Mouse (Mus musculus): ENCODE measurements around the gene Mrfap1. TPM values are rescaled to one million over a fixed set of nuclear protein-coding genes. Genes with fewer than 3 reads are reported as not detected.

The Mrfap1 gene
- total RNA-seq, 2 experiments from 2014 or later: 409 to 435 TPM

- intact Hi-C loops (cut with DNase I): no loop called here
- no peak for TF ChIP-seq CTCF (IDR thresholded peaks at IDR 0.05)
- no peak overlapping the region for H3K27ac ChIP-seq
- H3K4me3 ChIP-seq: no peak overlapping the region
- no peak for DNase-seq (ENCODE audit: extremely low spot score in 1 of 2, low spot score in 2 of 2)
Measured at GRCm38 (mm10) chr5:36778901-36779300, 17.7 kb downstream of the Mrfap1 start.

GRCm38 (mm10) chr5:36777186-36777585, 19.4 kb downstream of the Mrfap1 start:
- intact Hi-C loops (cut with DNase I): no loop called here
- no peak for TF ChIP-seq CTCF (IDR thresholded peaks at IDR 0.05)
- no peak overlapping the region for H3K27ac ChIP-seq
- DNase-seq (ENCODE audit: extremely low spot score in 1 of 2, low spot score in 2 of 2): no peak
- no peak overlapping the region for H3K4me3 ChIP-seq

- no peak for TF ChIP-seq CTCF (IDR thresholded peaks at IDR 0.05)
- DNase-seq (ENCODE audit: extremely low spot score in 1 of 2, low spot score in 2 of 2): no peak
- Histone ChIP-seq H3K4me3 (no peak overlapping the region), H3K27ac (no peak overlapping the region)
- intact Hi-C loops (cut with DNase I): no loop called here
Measured at GRCm38 (mm10) chr5:36776021-36776575, 20.5 kb downstream of the Mrfap1 start.

GRCm38 (mm10) chr5:36775317-36775716, 21.3 kb downstream of the Mrfap1 start:
- no peak for DNase-seq (ENCODE audit: extremely low spot score in 1 of 2, low spot score in 2 of 2)
- intact Hi-C loops (cut with DNase I): no loop called here
- no peak overlapping the region for H3K27ac ChIP-seq
- H3K4me3 ChIP-seq: no peak overlapping the region
- TF ChIP-seq CTCF (IDR thresholded peaks at IDR 0.05): no peak

GRCm38 (mm10) chr5:36772586-36772985, 24.0 kb downstream of the Mrfap1 start:
- Histone ChIP-seq H3K27ac (no peak overlapping the region), H3K4me3 (no peak overlapping the region)
- DNase-seq (ENCODE audit: extremely low spot score in 1 of 2, low spot score in 2 of 2): no peak
- no peak for TF ChIP-seq CTCF (IDR thresholded peaks at IDR 0.05)
- intact Hi-C loops (cut with DNase I): no loop called here

- Histone ChIP-seq H3K4me3 (no peak overlapping the region), H3K27ac (no peak overlapping the region)
- intact Hi-C loops (cut with DNase I): no loop called here
- no peak for DNase-seq (ENCODE audit: extremely low spot score in 1 of 2, low spot score in 2 of 2)
- TF ChIP-seq CTCF (IDR thresholded peaks at IDR 0.05): no peak
Measured at GRCm38 (mm10) chr5:36769603-36770002, 27.0 kb downstream of the Mrfap1 start.

- no peak for DNase-seq (ENCODE audit: extremely low spot score in 1 of 2, low spot score in 2 of 2)
- no peak overlapping the region for H3K27ac ChIP-seq
- TF ChIP-seq CTCF (IDR thresholded peaks at IDR 0.05): no peak
- H3K4me3 ChIP-seq: no peak overlapping the region
- intact Hi-C loops (cut with DNase I): no loop called here
Measured at GRCm38 (mm10) chr5:36766958-36767703, 29.4 kb downstream of the Mrfap1 start.

- no peak overlapping the region for H3K4me3 ChIP-seq
- no peak overlapping the region for H3K27ac ChIP-seq
- no peak for TF ChIP-seq CTCF (IDR thresholded peaks at IDR 0.05)
- no peak for DNase-seq (ENCODE audit: extremely low spot score in 1 of 2, low spot score in 2 of 2)
- intact Hi-C loops (cut with DNase I): no loop called here
Measured at GRCm38 (mm10) chr5:36759848-36760247, 36.7 kb downstream of the Mrfap1 start.

GRCm38 (mm10) chr5:36757033-36757432, 39.5 kb downstream of the Mrfap1 start:
- no peak overlapping the region for H3K4me3 ChIP-seq
- intact Hi-C loops (cut with DNase I): no loop called here
- no peak for DNase-seq (ENCODE audit: extremely low spot score in 1 of 2, low spot score in 2 of 2)
- peak; percentile 60 for TF ChIP-seq CTCF (IDR thresholded peaks at IDR 0.05)
- H3K27ac ChIP-seq: no peak overlapping the region

GRCm38 (mm10) chr5:36750119-36751078, 46.2 kb downstream of the Mrfap1 start:
- intact Hi-C loops (cut with DNase I): no loop called here
- DNase-seq (ENCODE audit: extremely low spot score in 1 of 2, low spot score in 2 of 2): no peak
- peak; percentile 59 for TF ChIP-seq CTCF (IDR thresholded peaks at IDR 0.05)
- H3K4me3 ChIP-seq: no peak overlapping the region
- H3K27ac ChIP-seq: no peak overlapping the region

- DNase-seq (ENCODE audit: extremely low spot score in 1 of 2, low spot score in 2 of 2): peak; percentile 93 to 96
- intact Hi-C loops (cut with DNase I): loop anchor here (2.0 to 5.0 kb wide), 2 partner anchors 166 to 220 kb away; no protein-coding TSS in a partner anchor
- peak within 1 kb of the TSS; percentile 71 for H3K27ac ChIP-seq
- no peak for TF ChIP-seq CTCF (IDR thresholded peaks at IDR 0.05)
- H3K4me3 ChIP-seq: peak within 1 kb of the TSS; percentile 80
Measured at GRCm38 (mm10) chr5:36748536-36749061, 48.0 kb downstream of the Mrfap1 start, which contains the start of gene Bloc1s4. Gene Bloc1s4, minus strand, starts transcription at chr5:36748650.
